Mouse (Mus musculus) brown adipose tissue, adult 24 weeks (tissue): Measurements from ENCODE around the gene Hexim1. TPM values are rescaled to one million over a fixed set of nuclear protein-coding genes. Genes with fewer than 3 reads are reported as not detected.
A peak's percentile ranks its signal among the peaks of the same experiment; 100 is the strongest.

ENCODE experiments used
- H3K27ac ChIP-seq: fragments of 200-500 bp; replicated peaks from 2 replicates; pipeline ENCODE4 v1.5.1; 2012; ENCODE audit warnings: low read depth, mild to moderate bottlenecking, low read length
- H3K4me1 ChIP-seq: fragments of 200-500 bp; 2 replicates; pipeline ENCODE4 v1.6.1; 2012; ENCODE audit warnings: low read length, mixed read lengths; ENCODE audit not compliant: control insufficient read depth, insufficient read depth, insufficient read length
- H3K4me3 ChIP-seq: fragments of 200-500 bp; 2 replicates; pipeline ENCODE4 v1.5.1; 2012; ENCODE audit warnings: low read depth, mild to moderate bottlenecking, low read length, moderate library complexity; ENCODE audit not compliant: insufficient read depth
- polyA plus RNA-seq: library from polyadenylated mRNA; stranded (reverse); fragments of >200 nt; gene quantifications from 2 replicates; pipeline ENCODE4 v1.2.4, GENCODE M21; 2012; ENCODE audit not compliant: missing spikeins, insufficient read depth, insufficient read length

Hexim1 gene
- polyA plus RNA-seq, 1 experiment: 40.8 TPM

DNA sequence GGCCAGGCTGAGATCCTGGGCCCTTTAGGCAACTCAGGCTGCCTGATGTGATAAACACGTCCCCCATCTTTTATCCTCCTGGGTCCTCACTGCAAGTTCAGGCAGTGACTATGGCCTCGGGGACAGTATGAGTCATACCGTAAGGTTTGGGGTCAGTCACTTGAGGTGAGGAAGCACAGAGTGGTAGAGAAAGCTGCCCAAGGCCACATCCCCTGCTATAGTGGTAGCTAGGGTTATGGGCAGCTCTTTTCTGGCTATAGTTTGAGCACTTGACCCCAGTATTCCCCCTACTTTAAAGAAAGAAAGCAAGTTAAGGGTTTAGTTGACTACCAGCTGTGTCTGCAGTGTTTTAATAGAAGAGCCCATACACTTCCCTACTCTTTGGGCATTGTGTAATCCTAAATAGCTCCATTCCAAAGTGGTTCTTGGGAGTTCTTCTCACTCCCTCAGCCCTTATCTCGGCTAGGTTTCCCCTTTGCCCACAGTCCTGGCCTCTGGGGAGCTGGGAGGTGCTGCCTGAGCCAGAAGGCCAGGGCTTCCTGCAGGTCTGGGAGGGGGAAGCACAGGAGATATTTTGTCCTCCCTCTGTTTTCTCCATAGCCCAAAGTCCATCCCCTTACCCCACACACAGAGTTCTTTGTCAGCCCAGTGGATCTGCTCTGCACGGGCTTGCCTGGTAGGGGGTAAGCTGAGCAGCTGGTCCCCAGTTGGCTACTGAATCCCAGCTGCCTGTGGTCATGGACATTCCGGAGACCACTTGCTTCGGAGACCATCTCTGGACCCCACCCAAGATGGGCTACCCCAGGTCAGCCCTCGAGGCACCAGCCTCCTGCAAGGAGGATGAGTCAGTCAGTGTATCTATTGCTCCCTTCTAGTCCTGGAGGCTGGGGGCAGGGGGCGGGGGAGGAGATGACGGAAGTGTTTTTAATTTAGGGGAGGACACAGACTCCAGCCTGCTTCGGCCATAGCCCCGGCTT lies 28.6 kb downstream of the Hexim1 start:
- Histone ChIP-seq H3K4me1 (peaks cover 41% of the 10 kb centered on the region), H3K4me3 (no peak overlapping the region), H3K27ac (peak overlapping the region; percentile 60)

DNA sequence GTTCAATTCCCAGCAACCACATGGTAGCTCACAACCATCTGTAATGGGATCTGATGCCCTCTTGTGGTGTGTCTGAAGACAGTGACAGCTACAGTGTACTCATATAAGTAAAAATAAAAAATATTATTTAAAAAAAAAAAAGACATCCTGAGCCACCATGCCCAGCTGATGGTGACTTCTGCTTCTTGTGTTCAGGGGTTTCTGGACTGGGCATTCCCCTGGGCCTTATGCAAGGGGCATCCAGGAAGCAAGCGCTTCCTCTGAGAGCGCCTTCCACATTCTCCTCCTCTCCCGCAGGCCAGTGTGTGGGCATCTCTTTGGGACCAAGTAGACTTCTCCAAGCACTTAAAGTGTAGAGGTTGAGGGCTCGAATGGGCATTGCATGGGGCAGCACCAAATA lies 30.4 kb downstream of the Hexim1 start:
- no peak overlapping the region for H3K27ac ChIP-seq
- H3K4me1 ChIP-seq: peaks cover 25% of the 10 kb centered on the region
- H3K4me3 ChIP-seq: no peak overlapping the region

DNA sequence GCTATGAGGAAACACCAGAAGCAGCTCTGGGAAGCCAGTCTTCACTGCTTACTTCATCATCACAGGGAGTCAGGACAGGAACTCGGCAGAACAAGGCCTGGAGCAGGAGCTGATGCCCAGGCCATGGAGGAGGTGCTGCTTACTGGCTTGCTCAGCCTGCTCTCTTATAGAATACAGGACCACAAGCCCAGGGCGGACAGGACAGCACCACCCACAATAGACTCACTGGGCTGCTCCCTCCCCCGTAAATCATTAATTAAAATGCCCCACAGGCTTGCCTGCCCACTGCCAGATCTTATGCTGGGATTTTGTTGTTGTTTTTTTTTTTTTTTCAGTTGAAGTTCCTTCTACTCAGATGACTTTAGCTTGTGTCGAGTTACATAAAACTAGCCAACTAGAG lies 31.7 kb downstream of the Hexim1 start:
- Histone ChIP-seq H3K4me3 (no peak overlapping the region), H3K4me1 (peaks cover 14% of the 10 kb centered on the region), H3K27ac (no peak overlapping the region)

DNA sequence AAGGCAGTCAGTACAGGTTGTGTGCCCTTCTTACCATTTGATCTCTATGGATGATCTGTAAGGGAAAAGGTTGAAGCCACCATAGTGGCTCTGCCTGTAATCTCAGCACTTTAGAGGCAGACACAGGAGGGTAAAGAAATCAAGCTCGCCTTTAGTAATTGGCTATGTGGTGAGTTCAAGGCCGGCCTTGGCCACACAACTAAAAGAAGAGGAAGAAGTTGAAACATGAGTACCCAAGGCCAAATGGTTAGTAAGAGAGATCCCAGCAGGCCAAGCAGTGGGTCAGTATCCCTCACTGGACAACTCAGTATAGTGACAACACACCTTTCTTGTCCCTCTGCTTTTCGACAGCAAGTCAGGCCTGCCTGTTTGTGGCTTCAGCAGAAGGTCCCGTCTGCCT lies 33.7 kb downstream of the Hexim1 start:
- no peak overlapping the region for H3K4me3 ChIP-seq

DNA sequence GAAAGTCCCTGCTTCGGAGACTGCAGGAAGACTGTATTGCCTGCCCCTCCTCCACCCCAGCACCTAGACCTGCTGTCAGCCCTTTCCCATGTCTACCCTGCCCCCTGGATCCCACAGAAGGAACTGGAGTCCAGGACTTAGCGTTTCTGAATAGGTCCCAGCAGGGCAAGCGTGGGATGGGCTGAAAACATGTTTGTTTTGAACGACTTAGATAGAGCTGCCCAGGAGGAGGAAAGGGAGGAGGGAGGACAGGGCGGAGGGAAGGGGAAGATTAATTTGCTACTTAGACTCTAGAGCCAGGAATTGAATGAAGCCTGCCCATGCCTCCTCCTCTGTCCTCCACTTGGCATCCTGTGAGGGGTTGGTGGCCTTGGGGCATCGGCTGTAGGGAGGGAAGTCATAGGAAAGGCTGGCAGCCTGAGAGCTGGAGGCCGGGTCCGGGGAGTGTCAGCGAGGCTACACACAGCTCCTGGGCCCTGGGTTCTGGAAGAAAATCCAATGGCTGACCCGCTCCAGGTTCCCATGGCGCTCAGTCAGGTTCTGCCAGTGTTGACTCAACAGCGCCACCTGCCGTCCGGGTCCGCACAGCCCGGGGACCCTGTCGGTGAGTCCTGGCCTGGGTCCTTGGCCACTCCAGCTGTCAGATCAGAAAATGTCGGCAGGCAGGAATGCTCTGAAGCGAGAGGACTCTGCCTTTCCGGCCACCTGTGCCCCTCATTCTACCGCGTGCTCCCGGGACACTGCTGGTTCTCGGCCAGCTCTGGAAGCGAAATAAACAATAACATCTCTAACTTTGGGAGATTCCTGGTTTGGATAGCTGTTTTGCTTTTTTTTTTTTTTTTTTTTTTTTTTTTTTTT lies 42.8 kb downstream of the Hexim1 start:
- Histone ChIP-seq H3K4me3 (peak overlapping the region; percentile 43), H3K4me1 (peaks cover 2% of the 10 kb centered on the region; the same call in 1 of the 2 replicates), H3K27ac (peak overlapping the region; percentile 48)

More for the DNA sequence above, 33.7 kb downstream of the Hexim1 start:
- H3K27ac ChIP-seq: no peak overlapping the region
- H3K4me1 ChIP-seq: peaks cover 1% of the 10 kb centered on the region

DNA sequence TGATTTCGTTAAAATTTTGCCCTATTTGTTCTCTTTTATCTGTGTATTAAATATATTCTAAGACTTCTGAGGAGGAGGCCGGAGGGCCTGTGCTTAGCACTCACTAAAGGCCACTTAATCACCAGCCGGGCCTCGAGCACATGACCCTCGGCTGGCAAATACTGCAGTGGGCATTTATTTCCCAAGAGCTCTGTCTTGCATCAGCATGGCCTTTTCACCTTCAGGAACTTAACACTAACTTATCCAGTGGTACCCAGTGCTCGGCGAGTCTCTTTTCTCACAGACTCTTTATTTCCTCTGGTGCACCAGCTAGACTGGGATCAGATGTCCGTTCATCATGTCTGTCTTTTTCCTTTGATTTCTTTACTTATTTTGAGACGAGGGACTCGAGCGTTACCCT lies 44.7 kb downstream of the Hexim1 start:
- Histone ChIP-seq H3K4me1 (peaks cover 2% of the 10 kb centered on the region; the same call in 1 of the 2 replicates), H3K27ac (no peak overlapping the region), H3K4me3 (no peak overlapping the region)

DNA sequence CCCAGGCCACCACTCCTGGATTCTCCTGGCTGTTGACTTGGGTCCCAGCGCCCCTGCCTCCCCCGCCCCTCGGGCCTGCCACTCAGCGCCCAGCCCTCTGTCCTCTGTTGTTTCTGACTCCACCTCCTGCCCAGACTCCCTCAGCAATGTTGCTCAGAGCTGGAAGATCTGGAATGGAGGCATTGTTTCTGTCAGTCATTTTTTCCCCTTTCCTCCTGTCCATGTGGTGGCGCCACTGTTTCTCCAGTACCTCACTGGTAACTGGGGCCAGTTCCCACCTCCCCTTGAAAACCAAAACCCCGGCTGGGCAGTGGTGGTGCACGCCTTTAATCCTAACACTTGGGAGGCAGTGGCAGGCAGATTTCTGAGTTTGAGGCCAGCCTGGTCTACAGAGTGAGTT lies 45.4 kb downstream of the Hexim1 start:
- no peak overlapping the region for H3K4me3 ChIP-seq
- no peak overlapping the region for H3K27ac ChIP-seq
- peaks cover 2% of the 10 kb centered on the region; the same call in 1 of the 2 replicates for H3K4me1 ChIP-seq

DNA sequence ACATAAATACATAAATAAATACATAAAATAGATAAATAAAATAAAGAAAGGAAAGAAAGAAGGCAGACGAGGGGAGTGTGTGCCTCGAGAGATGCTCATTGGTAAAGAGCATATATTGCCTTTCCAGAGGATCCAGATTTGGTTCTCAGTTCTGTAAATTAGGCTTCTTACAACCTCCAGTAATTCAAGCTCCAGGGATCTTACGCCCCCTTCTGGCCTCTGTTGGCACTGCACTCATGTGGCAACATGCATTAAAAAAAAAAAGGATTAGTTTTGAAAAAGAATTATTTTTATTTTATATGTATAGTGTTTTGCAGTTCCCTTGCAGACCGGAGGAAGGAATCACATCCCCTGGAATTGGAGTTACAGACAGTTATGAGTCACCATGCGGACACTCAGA lies 46.1 kb downstream of the Hexim1 start:
- H3K27ac ChIP-seq: no peak overlapping the region
- no peak overlapping the region for H3K4me3 ChIP-seq
- H3K4me1 ChIP-seq: peaks cover 2% of the 10 kb centered on the region; the same call in 1 of the 2 replicates

DNA sequence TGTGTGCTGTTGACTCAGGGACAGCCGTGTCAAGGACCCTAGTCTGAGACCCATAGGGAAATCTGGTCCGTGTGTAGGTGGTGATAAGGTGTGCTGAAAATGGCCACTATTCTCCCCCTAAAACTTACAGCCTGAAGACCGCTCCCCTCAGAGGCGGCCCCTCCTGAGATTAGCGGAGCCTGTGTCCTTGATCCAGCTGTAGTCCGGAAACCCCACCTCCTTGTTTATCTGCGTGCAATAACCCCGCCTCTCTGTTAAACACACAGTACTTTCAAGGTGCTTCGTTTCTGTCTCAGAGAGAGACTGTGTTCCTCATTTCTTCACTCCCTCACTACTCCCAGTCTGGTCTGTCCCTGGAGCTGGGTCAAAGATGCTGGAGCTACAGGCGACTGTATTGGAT lies 48.4 kb downstream of the Hexim1 start:
- peak overlapping the region; percentile 59 for H3K4me3 ChIP-seq
- H3K27ac ChIP-seq: 0 out of 2 replicates have a peak overlapping the region, but pooled peaks have one; percentile 48
- H3K4me1 ChIP-seq: no peaks in the 10 kb centered on the region

DNA sequence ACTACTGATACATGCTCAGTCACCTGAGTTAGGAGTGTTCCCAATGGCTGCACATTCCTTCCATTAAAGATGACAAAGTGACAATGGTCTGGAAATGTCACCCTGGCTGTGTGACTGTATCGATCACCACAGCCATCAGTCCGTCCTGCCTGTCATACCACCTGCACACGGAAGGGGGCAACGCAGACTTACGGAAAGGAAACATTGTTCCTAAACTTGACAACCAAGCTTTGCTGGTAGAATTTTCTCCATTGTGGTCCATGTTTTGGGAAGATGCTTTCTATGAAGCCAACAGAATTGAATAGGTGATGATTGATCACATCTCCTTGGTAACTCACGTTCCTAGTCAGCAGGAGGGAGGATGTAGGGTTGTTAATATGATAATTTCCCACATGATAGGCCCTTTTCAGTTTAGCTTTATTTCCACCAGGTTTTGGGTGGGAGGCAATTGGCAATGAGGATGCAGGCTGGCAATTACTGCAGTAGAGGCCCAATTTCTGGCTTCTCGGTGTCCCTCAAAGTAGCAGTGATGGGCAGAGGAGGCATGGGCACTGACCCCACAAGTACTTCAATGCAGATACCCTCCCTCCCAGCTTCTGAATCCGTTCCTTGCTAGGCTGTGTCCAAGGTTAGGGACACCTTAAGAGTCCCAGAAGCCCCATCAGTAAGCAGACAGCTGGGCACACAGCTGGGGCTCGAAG lies 52.8 kb downstream of the Hexim1 start:
- Histone ChIP-seq H3K4me3 (no peak overlapping the region), H3K4me1 (peaks cover 1% of the 10 kb centered on the region; the same call in 1 of the 2 replicates), H3K27ac (no peak overlapping the region)

Other genes with a start within 250 kb of the Hexim1 start
- gene Eftud2, start 235.2 kb upstream of the Hexim1 start, polyA plus RNA-seq: 30.9 and 32.6 TPM in 2 replicates
- not detected in 2 replicates for gene Ccdc103, start 235.0 kb upstream of the Hexim1 start, polyA plus RNA-seq
- not detected in 2 replicates for gene Fam187a, start 231.1 kb upstream of the Hexim1 start, polyA plus RNA-seq
- gene Gfap, start 215.3 kb upstream of the Hexim1 start, polyA plus RNA-seq: not detected in 2 replicates
- not detected in 2 replicates for gene Kif18b, start 191.1 kb upstream of the Hexim1 start, polyA plus RNA-seq
- not detected in 2 replicates for gene C1ql1, start 169.5 kb upstream of the Hexim1 start, polyA plus RNA-seq
- 52.6 and 57.2 TPM in 2 replicates for gene Nmt1, start 88.0 kb upstream of the Hexim1 start, polyA plus RNA-seq
- 25.6 and 25.9 TPM in 2 replicates for gene Dcakd, start 87.9 kb upstream of the Hexim1 start, polyA plus RNA-seq
- gene Plcd3, start 14.6 kb upstream of the Hexim1 start, polyA plus RNA-seq: 6.1 and 6.2 TPM in 2 replicates
- gene Acbd4, start 14.5 kb upstream of the Hexim1 start, polyA plus RNA-seq: 95.3 and 183 TPM in 2 replicates
- 3.2 and 4.2 TPM in 2 replicates for gene Hexim2, start 16.2 kb downstream of the Hexim1 start, polyA plus RNA-seq
- 2.8 and 3.8 TPM in 2 replicates for gene Fmnl1, start 54.9 kb downstream of the Hexim1 start, polyA plus RNA-seq
- gene 1700023F06Rik, start 92.3 kb downstream of the Hexim1 start, polyA plus RNA-seq: not detected in 2 replicates
- gene Spata32, start 102.2 kb downstream of the Hexim1 start, polyA plus RNA-seq: not detected in 2 replicates
- gene Map3k14, start 151.2 kb downstream of the Hexim1 start, polyA plus RNA-seq: 1.5 and 3.8 TPM in 2 replicates
- gene Arhgap27, start 247.5 kb downstream of the Hexim1 start, polyA plus RNA-seq: 3.8 and 6.9 TPM in 2 replicates